Mouse (Mus musculus) bone marrow macrophage, adult 2 months (primary cell): ENCODE measurements around the gene Ckmt1. TPM values are rescaled to one million over a fixed set of nuclear protein-coding genes. Genes with fewer than 3 reads are reported as not detected.
A peak's percentile ranks its signal among the peaks of the same experiment; 100 is the strongest.

Experiments used
- H3K27ac ChIP-seq: 2 replicates; pipeline ENCODE4 v1.5.1; 2012; ENCODE audit warnings: low read depth, low read length; ENCODE audit not compliant: insufficient read depth
- H3K4me1 ChIP-seq: 2 replicates; pipeline ENCODE4 v1.6.1; 2012; ENCODE audit warnings: low read length; ENCODE audit not compliant: control insufficient read depth, insufficient read depth
- H3K4me3 ChIP-seq: 2 replicates; pipeline ENCODE4 v1.5.1; 2012; ENCODE audit warnings: mild to moderate bottlenecking, low read length, moderate library complexity; ENCODE audit not compliant: insufficient read depth
- CTCF ChIP-seq: IDR thresholded peaks from 2 replicates; pipeline ENCODE4 v1.5.1; 2012; ENCODE audit warnings: low read depth, mild to moderate bottlenecking, low read length, moderate library complexity
- POLR2A ChIP-seq: IDR thresholded peaks from 2 replicates; pipeline ENCODE4 v1.6.1; 2012; ENCODE audit warnings: mild to moderate bottlenecking, low read depth, low read length, borderline replicate concordance
- polyA plus RNA-seq: library from polyadenylated mRNA; stranded (reverse); fragments of >200 nt; gene quantifications from 2 replicates; pipeline ENCODE4 v1.2.4, GENCODE M21; 2012; ENCODE audit not compliant: missing spikeins, insufficient read depth, insufficient read length

Gene Ckmt1
- not detected in 2 replicates for polyA plus RNA-seq

GRCm38 (mm10) chr2:121357494-121357893 is at the start of gene Ckmt1:
TSS of gene Ckmt1 (plus strand) at chr2:121357714.
- TF ChIP-seq CTCF: no peak
- no peak for TF ChIP-seq POLR2A
- Histone ChIP-seq H3K4me3 (no peak within 1 kb of the TSS), H3K27ac (no peak within 1 kb of the TSS), H3K4me1 (peaks cover 13% of the 10 kb centered on the region)

GRCm38 (mm10) chr2:121308997-121309416 is 48.5 kb upstream of the Ckmt1 start:
- peak overlapping the region; percentile 27; the same call in 1 of the 2 replicates for H3K4me3 ChIP-seq
- H3K4me1 ChIP-seq: peaks cover 6% of the 10 kb centered on the region
- H3K27ac ChIP-seq: no peak overlapping the region
- TF ChIP-seq POLR2A (no peak), CTCF (no peak)

GRCm38 (mm10) chr2:121316278-121316677 is 41.2 kb upstream of the Ckmt1 start:
- H3K4me1 ChIP-seq: peaks cover 10% of the 10 kb centered on the region
- TF ChIP-seq POLR2A (no peak), CTCF (no peak)
- no peak overlapping the region for H3K4me3 ChIP-seq
- no peak overlapping the region for H3K27ac ChIP-seq

- Histone ChIP-seq H3K4me3 (no peak overlapping the region), H3K4me1 (no peaks in the 10 kb centered on the region), H3K27ac (no peak overlapping the region)
- TF ChIP-seq CTCF (no peak), POLR2A (no peak)
Measured at GRCm38 (mm10) chr2:121323041-121323440, 34.5 kb upstream of the Ckmt1 start.

- Histone ChIP-seq H3K27ac (no peak overlapping the region), H3K4me3 (no peak overlapping the region)
- TF ChIP-seq CTCF (no peak), POLR2A (no peak)
Measured at GRCm38 (mm10) chr2:121323693-121324470, 33.6 kb upstream of the Ckmt1 start.

GRCm38 (mm10) chr2:121329492-121329891 is 28.0 kb upstream of the Ckmt1 start:
- Histone ChIP-seq H3K4me1 (peaks cover 4% of the 10 kb centered on the region), H3K4me3 (no peak overlapping the region), H3K27ac (no peak overlapping the region)
- TF ChIP-seq CTCF: no peak

More at GRCm38 (mm10) chr2:121323693-121324470, 33.6 kb upstream of the Ckmt1 start:
- no peaks in the 10 kb centered on the region for H3K4me1 ChIP-seq

- Histone ChIP-seq H3K4me1 (no peaks in the 10 kb centered on the region), H3K4me3 (no peak overlapping the region), H3K27ac (no peak overlapping the region)
- no peak for TF ChIP-seq POLR2A
- no peak for TF ChIP-seq CTCF
Measured at GRCm38 (mm10) chr2:121339057-121339456, 18.5 kb upstream of the Ckmt1 start.

- TF ChIP-seq POLR2A: no peak
- TF ChIP-seq CTCF: no peak
- peaks cover 13% of the 10 kb centered on the region for H3K4me1 ChIP-seq
- H3K4me3 ChIP-seq: no peak overlapping the region
- H3K27ac ChIP-seq: no peak overlapping the region
Measured at GRCm38 (mm10) chr2:121353156-121353555, 4.4 kb upstream of the Ckmt1 start.

- peak overlapping the region; percentile 95 for H3K4me3 ChIP-seq
- H3K4me1 ChIP-seq: peaks cover 13% of the 10 kb centered on the region
- H3K27ac ChIP-seq: no peak overlapping the region
- TF ChIP-seq POLR2A: no peak
- TF ChIP-seq CTCF: no peak
Measured at GRCm38 (mm10) chr2:121354378-121354777, 3.1 kb upstream of the Ckmt1 start.

GRCm38 (mm10) chr2:121354820-121355592 is 2.5 kb upstream of the Ckmt1 start, which contains the start of gene Ppip5k1:
TSS of gene Ppip5k1 (minus strand) at chr2:121355396.
- Histone ChIP-seq H3K4me1 (peaks cover 13% of the 10 kb centered on the region), H3K4me3 (peak within 1 kb of the TSS; percentile 95), H3K27ac (no peak within 1 kb of the TSS)
- TF ChIP-seq POLR2A (no peak), CTCF (peak; percentile 32; the same call in 1 of the 2 replicates)
